ENCODE assay signal across 19 mouse cellular contexts in the genomic region with DNA sequence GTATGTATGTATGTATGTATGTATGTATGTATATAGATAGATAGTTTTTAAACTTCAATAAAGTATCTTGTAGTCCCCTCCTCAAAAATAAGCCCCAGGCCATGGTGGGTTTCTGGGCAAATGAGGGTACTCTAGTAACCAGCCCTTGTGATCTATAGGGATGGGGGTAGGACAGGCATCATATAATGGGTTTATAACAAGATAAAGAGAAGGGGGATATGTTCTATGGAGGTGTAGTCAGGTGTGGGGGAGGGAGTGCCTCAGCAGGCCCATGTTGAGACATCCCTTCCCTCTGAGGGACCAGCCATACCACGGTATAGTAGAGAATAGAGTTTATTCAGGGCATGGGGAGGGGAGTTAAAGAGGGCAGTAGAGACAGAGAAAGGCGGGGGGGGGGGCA. TPM values are rescaled to one million over a fixed set of nuclear protein-coding genes. Genes with fewer than 3 reads are reported as not detected.
A peak's percentile ranks its signal among the peaks of the same experiment; 100 is the strongest.
DNase-seq lines count a peak whose midpoint lies in the region; ATAC-seq and TF ChIP-seq lines count a peak whose summit lies in the region.
"Had no signal": no experiment of that assay in that cellular context is flagged by ENCODE, and none has a peak within 500 bp of the region (broad histone marks: within the 10 kb centered on the region; RNA-seq: fewer than 3 reads in every experiment).

No protein-coding gene starts in this region.

- no peak for TF ChIP-seq CTCF in liver, embryonic 14.5 days (IDR thresholded peaks at IDR 0.05; ENCODE audit: low read depth)

- no peaks in the 10 kb centered on the region for H3K36me3 ChIP-seq in heart, embryonic 10.5 days
- H3K36me3 ChIP-seq in liver, embryonic 12.5 days, result peaks cover 69% of the 10 kb centered on the region
- H3K36me3 ChIP-seq in liver, embryonic 14.5 days (replicated peaks; ENCODE audit: control insufficient read depth, insufficient read depth, low read depth), result peaks cover 51% of the 10 kb centered on the region
- no peaks in the 10 kb centered on the region for H3K36me3 ChIP-seq in stomach, embryonic 16.5 days (ENCODE audit: control insufficient read depth, insufficient read depth, low read length)
- H3K36me3 ChIP-seq in neural tube, embryonic 15.5 days, result no peaks in the 10 kb centered on the region
- H3K36me3 ChIP-seq: embryonic facial prominence, embryonic 10.5 days; forebrain, embryonic 15.5 days; heart, embryonic 13.5 days; hindbrain, embryonic 15.5 days had no signal

- no peak for TF ChIP-seq EP300 in liver, embryonic 14.5 days (IDR thresholded peaks at IDR 0.05; ENCODE audit: low read depth)

- H3K9ac ChIP-seq in liver, embryonic 12.5 days, result peak overlapping the region; percentile 82
- H3K9ac ChIP-seq in liver, embryonic 14.5 days (replicated peaks), result peak overlapping the region; percentile 3; the same call in 1 of the 2 replicates
- H3K9ac ChIP-seq in stomach, embryonic 16.5 days (ENCODE audit: low read length), result no peak overlapping the region
- H3K9ac ChIP-seq in neural tube, embryonic 15.5 days (replicated peaks), result no peak overlapping the region
- H3K9ac ChIP-seq: forebrain, embryonic 15.5 days; heart, embryonic 13.5 days; hindbrain, embryonic 15.5 days had no signal

- no peak for DNase-seq in heart, embryonic 10.5 days (ENCODE audit: low spot score)
- no peak for DNase-seq in heart, adult 9 months (ENCODE audit: low spot score in 2 of 2)
- DNase-seq in liver, embryonic 14.5 days (ENCODE audit: low read depth in 3 of 3, low spot score in 3 of 3), result no peak
- DNase-seq in thymus, postnatal 36 days, result no peak
- DNase-seq: adrenal gland, postnatal 25 days; cerebellum, adult 18-20 months; cerebellum, postnatal 10 days; gastrocnemius, postnatal 36 days; heart, adult 18-20 months; heart, postnatal 36 days had no signal

- peak overlapping the region; percentile 36; the same call in 1 of the 2 replicates for H3K27ac ChIP-seq in heart, embryonic 10.5 days
- peak overlapping the region; percentile 100 for H3K27ac ChIP-seq in liver, embryonic 12.5 days
- peak overlapping the region; percentile 99 for H3K27ac ChIP-seq in liver, embryonic 14.5 days
- peak overlapping the region; percentile 87 for H3K27ac ChIP-seq in stomach, embryonic 16.5 days (ENCODE audit: low read length)
- H3K27ac ChIP-seq in neural tube, embryonic 15.5 days (replicated peaks), result no peak overlapping the region
- H3K27ac ChIP-seq: embryonic facial prominence, embryonic 10.5 days; forebrain, embryonic 15.5 days; heart, embryonic 13.5 days; hindbrain, embryonic 15.5 days had no signal

- ATAC-seq in liver, embryonic 12.5 days, result no peak
- ATAC-seq in liver, embryonic 14.5 days (ENCODE audit: insufficient read depth), result no peak
- no peak for ATAC-seq in stomach, embryonic 16.5 days (ENCODE audit: insufficient read depth, low FRiP score)
- no peak for ATAC-seq in neural tube, embryonic 15.5 days (ENCODE audit: low FRiP score)
- ATAC-seq: activated CD4-positive, CD25-positive, alpha-beta regulatory T cell, adult 4 months; forebrain, embryonic 15.5 days had no signal

- no peaks in the 10 kb centered on the region for H3K27me3 ChIP-seq in heart, embryonic 10.5 days (ENCODE audit: insufficient read depth, poor library complexity, severe bottlenecking)
- no peaks in the 10 kb centered on the region for H3K27me3 ChIP-seq in liver, embryonic 12.5 days (replicated peaks)
- no peaks in the 10 kb centered on the region for H3K27me3 ChIP-seq in liver, embryonic 14.5 days (ENCODE audit: control insufficient read depth, insufficient read depth, low read length)
- H3K27me3 ChIP-seq in stomach, embryonic 16.5 days (ENCODE audit: control insufficient read depth, insufficient read depth, low read length), result no peaks in the 10 kb centered on the region
- H3K27me3 ChIP-seq in neural tube, embryonic 15.5 days (replicated peaks), result peaks cover 9% of the 10 kb centered on the region; the same call in 1 of the 2 replicates
- H3K27me3 ChIP-seq: forebrain, embryonic 15.5 days; hindbrain, embryonic 15.5 days; Patski had no signal

- no peak overlapping the region for H3K4me3 ChIP-seq in heart, embryonic 10.5 days
- no peak overlapping the region for H3K4me3 ChIP-seq in liver, embryonic 12.5 days
- no peak overlapping the region for H3K4me3 ChIP-seq in liver, embryonic 14.5 days (ENCODE audit: insufficient read depth in 1 of 2, low read depth in 2 of 2, low read length in 2 of 2)
- H3K4me3 ChIP-seq in stomach, embryonic 16.5 days (replicated peaks; ENCODE audit: low read length), result no peak overlapping the region
- H3K4me3 ChIP-seq in neural tube, embryonic 15.5 days (replicated peaks), result no peak overlapping the region
- H3K4me3 ChIP-seq: embryonic facial prominence, embryonic 10.5 days; forebrain, embryonic 15.5 days; heart, embryonic 13.5 days; hindbrain, embryonic 15.5 days had no signal

- WGBS in heart, embryonic 10.5 days, result 39% methylated on average over 2 of the region's 2 CpGs
- WGBS in liver, embryonic 12.5 days (ENCODE audit: insufficient replicate concordance), result 53% methylated on average over 1 of the region's 2 CpGs
- WGBS in liver, embryonic 14.5 days (ENCODE audit: insufficient replicate concordance), result 37% methylated on average over 2 of the region's 2 CpGs
- 27% methylated on average over 2 of the region's 2 CpGs for WGBS in stomach, embryonic 16.5 days
- 41% methylated on average over 1 of the region's 2 CpGs for WGBS in neural tube, embryonic 15.5 days

- peaks cover 11% of the 10 kb centered on the region for H3K4me1 ChIP-seq in heart, embryonic 10.5 days
- H3K4me1 ChIP-seq in liver, embryonic 12.5 days, result peaks cover 98% of the 10 kb centered on the region
- peaks cover 92 to 97% of the 10 kb centered on the region in 2 experiments for H3K4me1 ChIP-seq in liver, embryonic 14.5 days (replicated peaks; ENCODE audit: control insufficient read depth in 2 of 2, insufficient read depth in 2 of 2, low read length in 1 of 2)
- peaks cover 17% of the 10 kb centered on the region for H3K4me1 ChIP-seq in stomach, embryonic 16.5 days (ENCODE audit: control insufficient read depth, insufficient read depth, low read length)
- H3K4me1 ChIP-seq in neural tube, embryonic 15.5 days, result no peaks in the 10 kb centered on the region

- H3K4me2 ChIP-seq in liver, embryonic 12.5 days, result peak overlapping the region; percentile 79
- peak overlapping the region; percentile 81 for H3K4me2 ChIP-seq in liver, embryonic 14.5 days (ENCODE audit: low read depth)
- no peak overlapping the region for H3K4me2 ChIP-seq in stomach, embryonic 16.5 days (ENCODE audit: low read depth, low read length)
- no peak overlapping the region for H3K4me2 ChIP-seq in neural tube, embryonic 15.5 days
- H3K4me2 ChIP-seq: forebrain, embryonic 15.5 days; hindbrain, embryonic 15.5 days had no signal

- H3K9me3 ChIP-seq in heart, embryonic 10.5 days, result no peaks in the 10 kb centered on the region
- no peaks in the 10 kb centered on the region for H3K9me3 ChIP-seq in liver, embryonic 12.5 days (replicated peaks)
- H3K9me3 ChIP-seq in liver, embryonic 14.5 days (ENCODE audit: control insufficient read depth, low read length), result no peaks in the 10 kb centered on the region
- H3K9me3 ChIP-seq in stomach, embryonic 16.5 days (replicated peaks; ENCODE audit: control insufficient read depth, low read length), result no peaks in the 10 kb centered on the region
- no peaks in the 10 kb centered on the region for H3K9me3 ChIP-seq in neural tube, embryonic 15.5 days (replicated peaks)
- H3K9me3 ChIP-seq: embryonic facial prominence, embryonic 10.5 days; forebrain, embryonic 15.5 days; heart, embryonic 13.5 days; hindbrain, embryonic 15.5 days had no signal

RNA-seq across cellular contexts. Expression of a gene that starts 7.2 kb away (rescaled TPM):
- polyA plus RNA-seq in heart, embryonic 10.5 days (2016; fragmentation: Nextera tagmentation; extraction: Ambion mirVana), result 111 and 149 TPM in 2 replicates
- polyA plus RNA-seq in liver, embryonic 12.5 days (2016; fragmentation: Nextera tagmentation; extraction: Ambion mirVana), result 388 and 396 TPM in 2 replicates
- 330 and 468 TPM in 2 replicates for polyA plus RNA-seq in liver, embryonic 14.5 days (2012; rRNA removed)
- 596 and 611 TPM in 2 replicates for polyA plus RNA-seq in liver, embryonic 14.5 days (2014; fragmentation: Nextera tagmentation; extraction: Ambion mirVana)
- polyA plus RNA-seq in stomach, embryonic 16.5 days (2015; fragmentation: Nextera tagmentation; extraction: Ambion mirVana), result 212 and 275 TPM in 2 replicates
- polyA plus RNA-seq in neural tube, embryonic 15.5 days (2015; fragmentation: Nextera tagmentation; extraction: Ambion mirVana), result 188 and 223 TPM in 2 replicates

RNA-seq across cellular contexts. Expression of a gene that starts 36.7 kb away (rescaled TPM):
- polyA plus RNA-seq in heart, embryonic 10.5 days (2016; fragmentation: Nextera tagmentation; extraction: Ambion mirVana), result 44.4 and 59.4 TPM in 2 replicates
- 94.4 and 99.5 TPM in 2 replicates for polyA plus RNA-seq in liver, embryonic 12.5 days (2016; fragmentation: Nextera tagmentation; extraction: Ambion mirVana)
- polyA plus RNA-seq in liver, embryonic 14.5 days (2012; rRNA removed), result 21.9 and 28.1 TPM in 2 replicates
- polyA plus RNA-seq in liver, embryonic 14.5 days (2014; fragmentation: Nextera tagmentation; extraction: Ambion mirVana), result 52.5 and 59.9 TPM in 2 replicates
- polyA plus RNA-seq in stomach, embryonic 16.5 days (2015; fragmentation: Nextera tagmentation; extraction: Ambion mirVana), result 84.8 and 85.6 TPM in 2 replicates
- 38.7 and 53.3 TPM in 2 replicates for polyA plus RNA-seq in neural tube, embryonic 15.5 days (2015; fragmentation: Nextera tagmentation; extraction: Ambion mirVana)

Comparison
In these comparisons a context has a peak if more than half of its experiments do, and no peak if none do; other contexts are left out.
1. H3K4me2 ChIP-seq: peak in liver, embryonic 12.5 days (single experiment) and liver, embryonic 14.5 days (single experiment); none in stomach, embryonic 16.5 days (single experiment) and neural tube, embryonic 15.5 days (single experiment).
2. H3K9ac ChIP-seq: peak in liver, embryonic 12.5 days (single experiment) and liver, embryonic 14.5 days (single experiment); none in stomach, embryonic 16.5 days (single experiment) and neural tube, embryonic 15.5 days (single experiment).